Mouse (Mus musculus) stomach, postnatal 0 days (tissue): ENCODE measurements at regions not wholly inside any gene's neighbourhood (a gene's known extent, or its start where the extent isn't known, plus 50 kb on each side); places are given as distances from the start of the nearest gene placed in this dataset.

Experiments
- ATAC-seq: fragments of 200-750 bp; cut with Nextera tagmentation; 2 replicates; pipeline ENCODE4 v1.8.0; 2017; ENCODE audit not compliant: low FRiP score, low TSS enrichment
- DNase-seq: peaks from one replicate; pipeline ENCODE4 v3.0.0-alpha.2; 2016; ENCODE audit warnings: low spot score
- H3K27ac ChIP-seq: fragments of 300-500 bp; sonication (generic); replicated peaks from 2 replicates; pipeline ENCODE4 v1.5.1; 2014; ENCODE audit warnings: mild to moderate bottlenecking, control low read depth
- H3K27me3 ChIP-seq: fragments of 300-500 bp; sonication (generic); 2 replicates; pipeline ENCODE4 v1.6.1; 2014; ENCODE audit warnings: low read length; ENCODE audit not compliant: control insufficient read depth, insufficient read depth
- H3K36me3 ChIP-seq: fragments of 300-500 bp; sonication (generic); 2 replicates; pipeline ENCODE4 v1.6.1; 2014; ENCODE audit warnings: low read length, mixed read lengths; ENCODE audit not compliant: control insufficient read depth, insufficient read depth
- H3K4me1 ChIP-seq: fragments of 300-500 bp; sonication (generic); replicated peaks from 2 replicates; pipeline ENCODE4 v1.6.1; 2014; ENCODE audit warnings: antibody characterized with exemption; ENCODE audit not compliant: control insufficient read depth, insufficient read depth
- H3K4me2 ChIP-seq: fragments of 300-500 bp; sonication (generic); replicated peaks from 2 replicates; pipeline ENCODE4 v1.6.1; 2014; ENCODE audit warnings: low read depth, mild to moderate bottlenecking, control low read depth, moderate library complexity
- H3K4me3 ChIP-seq: fragments of 300-500 bp; sonication (generic); 2 replicates; pipeline ENCODE4 v1.5.1; 2014; ENCODE audit warnings: low read depth, low read length, control low read depth
- H3K9ac ChIP-seq: fragments of 300-500 bp; sonication (generic); 2 replicates; pipeline ENCODE4 v1.6.1; 2014; ENCODE audit warnings: mild to moderate bottlenecking, low read length, control low read depth, mixed read lengths
- H3K9me3 ChIP-seq: fragments of 300-500 bp; sonication (generic); 2 replicates; pipeline ENCODE4 v1.6.1; 2016; ENCODE audit warnings: low read length; ENCODE audit not compliant: control insufficient read depth
- CTCF ChIP-seq: IDR thresholded peaks from 2 replicates; pipeline ENCODE4 v1.5.1; 2016; ENCODE audit warnings: antibody characterized with exemption, low read depth, mild to moderate bottlenecking, moderate library complexity
- EP300 ChIP-seq: optimal IDR thresholded peaks from 2 replicates; pipeline ENCODE3; 2016; ENCODE audit warnings: antibody characterized with exemption
- WGBS: fragments of 180-500 bp; shearing (Covaris S2); extraction: QIAGEN DNeasy Blood & Tissue Kit; methylation state at CpG from one replicate; pipeline ENCODE4 v1.1.7; 2014; 5-methylcytosine and 5-hydroxymethylcytosine counted together

- WGBS: 46% methylated on average over 7 of the region's 7 CpGs
- TF ChIP-seq CTCF (no peak), EP300 (no peak)
- H3K4me2 ChIP-seq: no peak overlapping the region
- no peak overlapping the region for H3K9ac ChIP-seq
- H3K4me1 ChIP-seq: no peaks in the 10 kb centered on the region
- no peak overlapping the region for H3K27ac ChIP-seq
- DNase-seq (no peak), ATAC-seq (no peak)
- H3K36me3 ChIP-seq: no peaks in the 10 kb centered on the region
- H3K9me3 ChIP-seq: no peaks in the 10 kb centered on the region
- H3K4me3 ChIP-seq: no peak overlapping the region
- no peaks in the 10 kb centered on the region for H3K27me3 ChIP-seq
Observed at GRCm38 (mm10) chr9:30768665-30769434, 153.4 kb downstream of the Adamts15 start.

- H3K4me1 ChIP-seq: no peaks in the 10 kb centered on the region
Observed at GRCm38 (mm10) chr9:30766701-30767100, 155.6 kb downstream of the Adamts15 start.

GRCm38 (mm10) chr9:30766171-30766570 is 156.1 kb downstream of the Adamts15 start:
- WGBS: 66% methylated on average over 3 of the region's 3 CpGs
- no peak for DNase-seq

More at GRCm38 (mm10) chr9:30766701-30767100, 155.6 kb downstream of the Adamts15 start:
- Histone ChIP-seq H3K4me2 (no peak overlapping the region), H3K9me3 (no peaks in the 10 kb centered on the region), H3K4me3 (no peak overlapping the region), H3K36me3 (no peaks in the 10 kb centered on the region), H3K27me3 (no peaks in the 10 kb centered on the region), H3K9ac (no peak overlapping the region), H3K27ac (no peak overlapping the region)
- no peak for ATAC-seq
- DNase-seq: no peak
- no peak for TF ChIP-seq EP300
- no peak for TF ChIP-seq CTCF
- WGBS: 89% methylated on average over 6 of the region's 6 CpGs

GRCm38 (mm10) chr9:30765017-30765569 is 157.2 kb downstream of the Adamts15 start:
- H3K36me3 ChIP-seq: no peaks in the 10 kb centered on the region
- no peak for ATAC-seq

More at GRCm38 (mm10) chr9:30766171-30766570, 156.1 kb downstream of the Adamts15 start:
- Histone ChIP-seq H3K27me3 (no peaks in the 10 kb centered on the region), H3K36me3 (no peaks in the 10 kb centered on the region), H3K27ac (no peak overlapping the region), H3K4me3 (no peak overlapping the region), H3K9ac (no peak overlapping the region), H3K9me3 (no peaks in the 10 kb centered on the region), H3K4me2 (no peak overlapping the region), H3K4me1 (no peaks in the 10 kb centered on the region)
- no peak for ATAC-seq
- TF ChIP-seq CTCF (no peak), EP300 (no peak)

GRCm38 (mm10) chr9:30762913-30763312 is 159.3 kb downstream of the Adamts15 start:
- Histone ChIP-seq H3K27me3 (no peaks in the 10 kb centered on the region), H3K4me3 (no peak overlapping the region), H3K27ac (no peak overlapping the region), H3K4me2 (no peak overlapping the region), H3K9me3 (no peaks in the 10 kb centered on the region), H3K4me1 (no peaks in the 10 kb centered on the region), H3K9ac (no peak overlapping the region), H3K36me3 (no peaks in the 10 kb centered on the region)
- TF ChIP-seq EP300 (no peak), CTCF (no peak)
- ATAC-seq (no peak), DNase-seq (no peak)
- 96% methylated on average over 1 of the region's 1 CpGs for WGBS

More at GRCm38 (mm10) chr9:30765017-30765569, 157.2 kb downstream of the Adamts15 start:
- Histone ChIP-seq H3K27ac (no peak overlapping the region), H3K4me1 (no peaks in the 10 kb centered on the region), H3K9ac (no peak overlapping the region), H3K4me2 (no peak overlapping the region), H3K9me3 (no peaks in the 10 kb centered on the region), H3K27me3 (no peaks in the 10 kb centered on the region), H3K4me3 (no peak overlapping the region)
- WGBS: 49% methylated on average over 7 of the region's 7 CpGs
- TF ChIP-seq EP300: no peak
- TF ChIP-seq CTCF: no peak
- DNase-seq: no peak

- TF ChIP-seq CTCF: no peak
- no peak for TF ChIP-seq EP300
- H3K27me3 ChIP-seq: no peaks in the 10 kb centered on the region
- no peaks in the 10 kb centered on the region for H3K9me3 ChIP-seq
- H3K9ac ChIP-seq: no peak overlapping the region
- H3K4me3 ChIP-seq: no peak overlapping the region
- H3K36me3 ChIP-seq: no peaks in the 10 kb centered on the region
- DNase-seq (no peak), ATAC-seq (no peak)
- H3K4me2 ChIP-seq: no peak overlapping the region
- H3K4me1 ChIP-seq: no peaks in the 10 kb centered on the region
- H3K27ac ChIP-seq: no peak overlapping the region
- WGBS: 76% methylated on average over 3 of the region's 3 CpGs
Observed at GRCm38 (mm10) chr9:30758121-30758520, 164.1 kb downstream of the Adamts15 start.
